Mouse (Mus musculus): ENCODE measurements around the gene Nkapd1. TPM values are rescaled to one million over a fixed set of nuclear protein-coding genes. Genes with fewer than 3 reads are reported as not detected.
"Not testable (repeated sequence)": the region's sequence is repeated elsewhere in the genome, so short reads cannot be mapped to it uniquely, and the experiment has no call there.

Nkapd1 gene
- polyA plus RNA-seq, 1 experiment from 2014 or later: 32.0 TPM

DNA sequence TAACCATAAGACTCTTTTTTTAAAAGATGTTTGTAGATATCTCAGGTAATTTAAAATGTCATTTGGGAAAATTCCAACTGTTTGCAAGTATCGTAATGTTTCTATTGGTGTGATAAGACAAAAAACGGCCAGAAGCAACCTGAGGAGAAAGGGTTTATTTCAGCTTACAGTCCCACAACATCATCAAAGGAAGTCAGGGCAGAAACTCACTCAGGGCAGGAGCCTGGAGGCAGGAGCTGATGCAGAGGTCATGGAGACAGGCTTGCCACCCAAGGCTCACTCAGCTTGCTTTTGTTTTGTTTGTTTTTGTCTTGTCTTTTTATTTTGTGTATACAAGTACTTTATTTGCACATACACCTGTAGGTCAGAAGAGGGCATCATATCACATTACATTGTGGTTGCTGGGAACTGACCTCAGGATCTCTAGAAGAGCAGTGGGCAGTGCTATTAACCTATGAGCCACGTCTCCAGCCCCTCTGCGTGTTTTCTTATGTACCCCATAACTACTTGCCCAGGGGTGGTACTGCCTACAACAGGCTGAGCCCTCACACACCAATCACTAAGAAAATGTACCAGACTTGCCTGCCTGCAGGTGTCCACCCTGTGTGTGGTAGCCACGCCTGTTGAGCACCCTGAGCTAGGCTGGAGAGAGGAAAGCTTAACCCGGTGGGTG is 14.9 kb upstream of the Nkapd1 start:
- no peak overlapping the region for H3K27ac ChIP-seq
- H3K4me3 ChIP-seq (replicated peaks): no peak overlapping the region
- H3K27me3 ChIP-seq: no peaks in the 10 kb centered on the region
- H3K9me3 ChIP-seq: no peaks in the 10 kb centered on the region
- H3K4me1 ChIP-seq (replicated peaks): no peaks in the 10 kb centered on the region
- H3K36me3 ChIP-seq: peaks cover 48% of the 10 kb centered on the region
- WGBS: 88% methylated on average over 6 of the region's 6 CpGs
- no peak overlapping the region for H3K4me2 ChIP-seq
- no peak overlapping the region for H3K9ac ChIP-seq (replicated peaks)
- no peak for ATAC-seq (ENCODE audit: insufficient number of reproducible peaks, insufficient read depth, low FRiP score, low TSS enrichment, low read depth)

DNA sequence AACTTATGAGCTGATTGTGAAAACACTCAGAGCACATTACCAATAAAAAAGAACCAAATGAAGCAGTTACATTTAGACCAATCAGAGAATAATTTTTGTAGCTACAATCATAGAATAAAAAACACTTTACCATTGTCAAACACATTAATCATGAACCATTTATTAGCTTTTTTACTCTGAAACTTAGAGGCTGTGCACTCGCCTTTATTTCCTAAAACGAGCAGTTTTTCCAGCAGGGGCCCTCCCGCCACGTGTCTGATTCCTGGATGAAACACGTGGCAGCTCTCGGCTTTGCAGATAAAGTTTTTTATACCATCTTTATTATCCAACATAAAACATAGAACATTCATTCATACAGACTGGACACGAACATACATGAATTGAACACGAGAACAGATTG is 13.6 kb upstream of the Nkapd1 start:
- not testable (repeated sequence) for H3K4me2 ChIP-seq; H3K4me3 ChIP-seq (replicated peaks); H3K9ac ChIP-seq (replicated peaks); H3K27ac ChIP-seq; H3K9me3 ChIP-seq; H3K27me3 ChIP-seq; H3K4me1 ChIP-seq (replicated peaks); ATAC-seq (ENCODE audit: insufficient number of reproducible peaks, insufficient read depth, low FRiP score, low TSS enrichment, low read depth)
- H3K36me3 ChIP-seq: peaks cover 37% of the 10 kb centered on the region
- 84% methylated on average over 6 of the region's 8 CpGs for WGBS

DNA sequence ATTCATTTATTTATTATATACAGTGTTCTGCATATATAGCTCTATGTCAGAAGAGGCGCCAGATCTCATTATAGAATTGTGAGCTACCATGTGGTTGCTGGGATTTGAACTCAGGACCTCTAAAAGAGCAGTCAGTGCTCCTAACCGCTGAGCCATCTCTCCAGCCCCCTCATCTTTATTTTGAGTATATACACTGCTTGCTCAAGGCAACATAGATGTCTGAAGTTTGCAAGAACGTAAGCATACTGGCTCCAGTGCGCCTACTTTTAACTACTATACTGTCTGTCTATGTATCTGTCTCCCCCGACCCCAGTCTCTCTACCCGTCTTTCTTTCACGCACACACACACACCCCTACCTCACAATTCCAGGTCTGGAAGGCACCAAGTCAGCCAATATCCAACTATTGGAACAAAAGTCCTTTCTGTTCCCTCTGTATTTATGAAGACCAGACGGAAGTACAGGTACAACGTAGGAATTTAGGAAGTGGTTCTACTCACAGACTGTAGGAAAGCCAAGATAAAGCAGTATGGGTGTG is 598 bp upstream of the Nkapd1 start:
- H3K4me1 ChIP-seq (replicated peaks): peaks cover 12% of the 10 kb centered on the region
- H3K9me3 ChIP-seq: no peaks in the 10 kb centered on the region
- H3K4me2 ChIP-seq: peak overlapping the region; percentile 80
- H3K4me3 ChIP-seq (replicated peaks): peak overlapping the region; percentile 100
- H3K36me3 ChIP-seq: peaks cover 24% of the 10 kb centered on the region
- H3K27me3 ChIP-seq: no peaks in the 10 kb centered on the region
- H3K27ac ChIP-seq: no peak overlapping the region
- ATAC-seq (ENCODE audit: insufficient number of reproducible peaks, insufficient read depth, low FRiP score, low TSS enrichment, low read depth): no peak
- 62% methylated on average over 9 of the region's 9 CpGs for WGBS
- no peak overlapping the region for H3K9ac ChIP-seq (replicated peaks)

DNA sequence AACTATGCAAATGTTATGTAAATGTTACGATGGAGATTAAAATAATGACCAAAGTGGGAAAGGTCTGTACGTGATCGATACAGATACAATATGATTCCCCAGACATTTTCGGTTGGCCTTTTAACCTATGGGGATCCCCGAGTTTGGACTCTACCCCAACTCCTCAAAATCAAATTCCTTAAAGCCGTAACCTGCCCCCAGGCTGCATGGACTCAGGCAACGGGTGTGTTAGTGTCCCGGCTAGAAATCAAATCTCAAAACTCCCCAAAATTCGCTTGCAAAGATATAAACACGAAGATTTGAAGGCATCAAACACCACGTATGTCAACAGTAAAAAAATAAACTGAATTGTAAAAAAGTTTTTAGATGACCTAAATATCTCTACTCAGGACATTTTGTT is 1.1 kb downstream of the Nkapd1 start:
- WGBS: 32% methylated on average over 11 of the region's 11 CpGs
- Histone ChIP-seq H3K4me3 (replicated peaks) (peak overlapping the region; percentile 100), H3K36me3 (peaks cover 41% of the 10 kb centered on the region), H3K9me3 (no peaks in the 10 kb centered on the region), H3K27me3 (no peaks in the 10 kb centered on the region), H3K9ac (replicated peaks) (peak overlapping the region; percentile 95), H3K27ac (no peak overlapping the region; the same call in 1 of the 2 replicates), H3K4me1 (replicated peaks) (peaks cover 12% of the 10 kb centered on the region), H3K4me2 (peak overlapping the region; percentile 80)
- no peak for ATAC-seq (ENCODE audit: insufficient number of reproducible peaks, insufficient read depth, low FRiP score, low TSS enrichment, low read depth)

DNA sequence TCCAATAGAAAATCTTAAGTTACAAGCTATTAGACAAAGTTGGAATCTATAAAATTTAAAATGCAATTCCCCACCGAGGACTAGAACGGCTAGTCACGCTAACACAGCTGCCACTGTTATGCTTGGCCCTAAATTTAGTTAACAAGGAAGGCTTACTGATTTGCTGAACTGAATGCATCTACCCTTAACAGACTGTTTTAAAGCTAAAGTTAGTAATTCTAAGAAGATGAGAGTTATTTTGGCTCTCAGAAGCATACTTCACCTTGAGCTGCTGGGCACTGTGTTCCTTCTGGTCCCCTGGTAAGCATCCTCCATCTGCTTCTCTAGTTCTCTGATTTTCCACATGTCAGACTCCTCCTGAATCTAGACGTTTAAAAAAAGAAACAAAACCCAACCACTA is 5.1 kb downstream of the Nkapd1 start:
- H3K27ac ChIP-seq: no peak overlapping the region
- H3K4me3 ChIP-seq (replicated peaks): no peak overlapping the region
- ATAC-seq (ENCODE audit: insufficient number of reproducible peaks, insufficient read depth, low FRiP score, low TSS enrichment, low read depth): no peak
- H3K4me1 ChIP-seq (replicated peaks): peaks cover 9% of the 10 kb centered on the region
- no peaks in the 10 kb centered on the region for H3K9me3 ChIP-seq
- H3K9ac ChIP-seq (replicated peaks): no peak overlapping the region
- H3K4me2 ChIP-seq: no peak overlapping the region
- H3K36me3 ChIP-seq: peaks cover 78% of the 10 kb centered on the region
- H3K27me3 ChIP-seq: no peaks in the 10 kb centered on the region
- WGBS: 87% methylated on average over 4 of the region's 4 CpGs

DNA sequence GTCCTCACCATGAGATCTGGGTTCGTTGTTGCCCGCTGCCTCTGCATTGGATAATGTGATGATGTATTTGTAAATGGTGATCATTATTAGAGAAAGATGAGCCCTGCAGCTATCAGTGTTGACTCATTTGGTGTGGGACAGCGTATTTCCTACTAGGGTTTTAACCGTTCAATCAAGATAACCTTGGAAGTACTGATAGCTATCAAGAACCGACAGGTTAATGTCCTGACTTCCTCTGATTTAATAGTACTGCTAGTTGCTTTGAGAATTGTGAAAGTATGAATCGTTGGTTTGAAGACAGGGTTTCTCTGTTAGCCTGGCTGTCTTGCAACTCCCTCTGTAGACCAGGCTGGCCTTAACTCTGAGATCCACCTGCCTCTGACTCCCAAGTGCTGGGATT is 12.9 kb downstream of the Nkapd1 start:
- ATAC-seq (ENCODE audit: insufficient number of reproducible peaks, insufficient read depth, low FRiP score, low TSS enrichment, low read depth): peak; percentile 7; the same call in 1 of the 2 replicates
- Histone ChIP-seq H3K27ac (peak overlapping the region; percentile 91; the same call in 1 of the 2 replicates), H3K4me2 (peak overlapping the region; percentile 80), H3K4me3 (replicated peaks) (peak overlapping the region; percentile 89), H3K27me3 (no peaks in the 10 kb centered on the region), H3K36me3 (peaks cover 51% of the 10 kb centered on the region), H3K9ac (replicated peaks) (peak overlapping the region; percentile 83), H3K9me3 (no peaks in the 10 kb centered on the region), H3K4me1 (replicated peaks) (peaks cover 27% of the 10 kb centered on the region)
- 4% methylated on average over 6 of the region's 6 CpGs for WGBS

DNA sequence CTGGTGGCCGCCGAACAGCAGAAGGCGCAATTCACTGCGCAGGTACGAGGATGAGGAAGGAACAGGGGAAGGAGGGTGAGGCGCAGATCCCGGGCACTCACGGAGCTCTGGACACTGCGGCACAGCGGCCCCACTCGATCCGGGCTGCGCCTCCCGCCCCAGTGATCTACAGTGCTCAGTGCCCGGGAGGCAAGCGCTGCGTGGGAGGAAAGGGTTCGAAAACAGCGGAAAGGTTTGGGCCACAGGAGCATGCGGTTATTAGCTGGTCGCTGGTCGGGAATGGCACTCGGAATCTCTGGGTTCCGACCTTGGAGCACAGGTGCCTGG is 13.3 kb downstream of the Nkapd1 start:
- H3K36me3 ChIP-seq: peaks cover 52% of the 10 kb centered on the region
- peak; percentile 91 for ATAC-seq (ENCODE audit: insufficient number of reproducible peaks, insufficient read depth, low FRiP score, low TSS enrichment, low read depth)
- no peaks in the 10 kb centered on the region for H3K27me3 ChIP-seq
- peak overlapping the region; percentile 80 for H3K4me2 ChIP-seq
- H3K27ac ChIP-seq: peak overlapping the region; percentile 91
- H3K9me3 ChIP-seq: no peaks in the 10 kb centered on the region
- peaks cover 27% of the 10 kb centered on the region for H3K4me1 ChIP-seq (replicated peaks)
- under 1% methylated on average over 24 of the region's 24 CpGs for WGBS
- H3K4me3 ChIP-seq (replicated peaks): peak overlapping the region; percentile 89
- peak overlapping the region; percentile 83 for H3K9ac ChIP-seq (replicated peaks)

DNA sequence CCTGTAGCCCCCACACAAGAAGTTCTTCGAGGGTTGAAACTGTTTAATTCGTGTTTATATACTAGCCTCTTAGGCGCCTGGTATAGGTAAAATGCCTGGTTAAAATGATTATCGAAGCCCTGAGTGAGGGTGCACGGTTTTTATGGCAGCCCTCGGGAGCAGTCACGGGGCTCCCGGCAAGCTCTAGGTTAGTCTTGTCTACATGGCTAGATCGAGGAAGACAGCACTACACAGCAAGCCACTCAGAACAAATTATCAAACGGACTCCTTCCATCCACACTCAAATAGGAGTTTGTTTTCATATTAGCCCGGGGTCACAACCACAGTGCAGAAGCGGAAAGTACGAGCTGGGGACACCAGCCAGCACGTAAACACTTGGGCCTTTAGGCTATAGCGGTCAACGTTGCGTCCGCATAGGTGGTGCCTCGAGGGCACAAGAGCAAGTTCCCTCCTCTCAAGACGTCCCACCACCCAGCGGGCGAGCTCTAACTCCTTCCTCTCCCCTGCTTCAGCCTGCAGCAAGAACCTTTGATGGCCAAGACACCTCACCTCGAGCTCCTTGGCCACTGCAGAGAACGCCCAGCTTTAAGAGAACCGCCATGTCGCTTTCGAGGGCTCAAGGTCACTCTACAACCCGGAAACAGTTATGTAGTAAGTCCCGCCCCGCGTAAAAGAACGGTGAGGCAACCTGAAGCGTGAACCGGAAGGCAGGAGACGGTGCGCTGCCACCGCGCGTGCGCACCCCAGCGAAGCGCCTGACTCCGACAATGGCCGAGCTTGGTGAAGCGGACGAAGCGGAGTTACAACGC is 13.9 kb downstream of the Nkapd1 start, which contains the start of the genes Sdhd and Timm8b:
Gene Sdhd, minus strand, starts transcription at position 624 of the 809 bp plus-strand sequence.
Gene Timm8b, plus strand, starts transcription at position 722 of the 809 bp plus-strand sequence.
- peaks cover 54% of the 10 kb centered on the region for H3K36me3 ChIP-seq
- under 1% methylated on average over 48 of the region's 48 CpGs for WGBS
- no peaks in the 10 kb centered on the region for H3K27me3 ChIP-seq
- peak within 1 kb of the TSS; percentile 80 for H3K4me2 ChIP-seq
- peak; percentile 94 for ATAC-seq (ENCODE audit: insufficient number of reproducible peaks, insufficient read depth, low FRiP score, low TSS enrichment, low read depth)
- H3K9ac ChIP-seq (replicated peaks): peak within 1 kb of the TSS; percentile 83
- H3K4me1 ChIP-seq (replicated peaks): peaks cover 27% of the 10 kb centered on the region
- no peaks in the 10 kb centered on the region for H3K9me3 ChIP-seq
- peak within 1 kb of the TSS; percentile 91 for H3K27ac ChIP-seq
- peak within 1 kb of the TSS; percentile 89 for H3K4me3 ChIP-seq (replicated peaks)

DNA sequence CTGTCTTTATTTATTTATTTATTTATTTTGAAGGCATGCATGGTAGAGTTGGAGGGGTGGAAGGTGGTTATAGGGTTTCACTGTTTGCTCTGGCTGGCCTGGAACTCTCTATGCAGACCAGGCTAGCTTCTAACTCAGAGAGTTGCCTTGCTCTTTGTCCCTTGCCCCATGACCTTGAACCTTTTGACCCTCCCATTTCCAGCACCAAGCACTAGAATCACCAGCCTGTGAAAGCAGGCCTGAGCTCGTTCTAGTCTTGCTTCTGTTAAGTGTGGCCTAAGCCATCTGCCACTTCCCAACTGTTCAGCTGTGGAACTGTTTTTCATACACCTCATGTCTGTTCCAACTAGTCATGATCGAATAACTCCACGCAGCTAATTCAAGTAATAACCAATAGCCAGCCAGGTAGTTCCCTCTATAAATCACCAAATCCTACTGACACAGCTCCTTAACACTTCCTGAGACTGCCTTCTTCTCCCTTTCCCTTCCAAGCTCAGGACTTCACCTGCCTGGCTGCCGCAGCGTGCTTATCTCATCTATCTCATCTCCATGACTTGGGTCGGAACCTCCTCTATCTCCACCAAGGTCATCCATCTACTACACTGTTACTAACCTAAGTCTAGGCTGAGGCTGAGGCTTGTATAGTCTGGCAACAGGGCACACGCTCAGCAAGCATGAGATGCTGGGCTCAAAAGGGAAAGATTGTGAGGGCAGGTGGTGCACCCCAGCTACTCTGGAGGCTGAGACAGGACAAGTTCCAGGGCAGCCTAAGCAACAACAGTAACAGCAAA is 15.0 kb downstream of the Nkapd1 start:
- Histone ChIP-seq H3K27me3 (no peaks in the 10 kb centered on the region), H3K9ac (replicated peaks) (peak overlapping the region; percentile 83), H3K9me3 (no peaks in the 10 kb centered on the region), H3K27ac (no peak overlapping the region), H3K4me3 (replicated peaks) (peak overlapping the region; percentile 89), H3K36me3 (peaks cover 54% of the 10 kb centered on the region), H3K4me1 (replicated peaks) (peaks cover 27% of the 10 kb centered on the region), H3K4me2 (peak overlapping the region; percentile 80)
- no peak for ATAC-seq (ENCODE audit: insufficient number of reproducible peaks, insufficient read depth, low FRiP score, low TSS enrichment, low read depth)
- 85% methylated on average over 7 of the region's 7 CpGs for WGBS

DNA sequence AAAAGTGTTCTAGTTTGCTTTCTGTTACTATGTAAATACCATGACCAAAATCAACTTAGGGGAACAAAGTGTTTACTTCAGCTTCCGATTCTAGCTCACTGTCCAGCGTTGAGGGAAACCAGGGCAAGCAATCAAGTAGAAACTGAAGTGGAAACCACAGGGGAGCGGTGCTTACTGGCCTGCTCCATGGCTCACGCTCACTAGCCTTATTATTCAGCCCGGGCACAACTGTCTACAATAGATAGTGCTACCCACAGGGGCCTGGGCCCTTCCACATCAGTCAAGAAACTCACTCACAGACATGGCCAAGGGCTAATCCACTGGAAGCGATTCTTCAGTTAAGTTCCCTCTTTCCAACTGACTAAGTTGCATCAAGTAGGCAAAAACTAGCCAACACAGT is 15.7 kb downstream of the Nkapd1 start:
- no peak for ATAC-seq (ENCODE audit: insufficient number of reproducible peaks, insufficient read depth, low FRiP score, low TSS enrichment, low read depth)
- no peak overlapping the region for H3K9ac ChIP-seq (replicated peaks)
- WGBS: 90% methylated on average over 6 of the region's 6 CpGs
- no peaks in the 10 kb centered on the region for H3K27me3 ChIP-seq
- H3K27ac ChIP-seq: no peak overlapping the region
- H3K4me1 ChIP-seq (replicated peaks): peaks cover 27% of the 10 kb centered on the region
- H3K36me3 ChIP-seq: peaks cover 54% of the 10 kb centered on the region
- H3K4me2 ChIP-seq: no peak overlapping the region
- H3K4me3 ChIP-seq (replicated peaks): no peak overlapping the region
- no peaks in the 10 kb centered on the region for H3K9me3 ChIP-seq

DNA sequence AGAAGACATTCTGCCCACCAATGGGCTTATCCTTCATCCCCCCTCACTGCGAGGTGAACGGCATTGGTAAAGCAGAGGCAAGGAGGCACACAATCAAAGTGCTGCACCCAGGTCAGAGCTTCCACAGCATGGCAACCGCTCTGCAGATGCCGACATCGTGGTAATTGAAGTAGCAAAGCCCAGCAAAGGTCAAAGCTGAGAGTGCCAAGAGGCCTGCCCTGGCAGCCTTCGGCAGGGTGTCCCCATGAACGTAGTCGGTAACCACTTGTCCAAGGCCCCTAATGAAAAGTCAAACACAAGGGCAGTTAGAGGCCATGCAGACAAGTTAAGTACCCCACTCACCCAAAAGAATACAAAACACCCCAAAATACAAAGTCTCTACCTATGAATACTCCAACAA is 20.3 kb downstream of the Nkapd1 start:
- WGBS: 96% methylated on average over 8 of the region's 8 CpGs
- Histone ChIP-seq H3K27ac (no peak overlapping the region), H3K9me3 (no peaks in the 10 kb centered on the region), H3K9ac (replicated peaks) (no peak overlapping the region), H3K4me1 (replicated peaks) (peaks cover 8% of the 10 kb centered on the region), H3K36me3 (peaks cover 59% of the 10 kb centered on the region), H3K4me3 (replicated peaks) (no peak overlapping the region), H3K4me2 (no peak overlapping the region), H3K27me3 (no peaks in the 10 kb centered on the region)
- no peak for ATAC-seq (ENCODE audit: insufficient number of reproducible peaks, insufficient read depth, low FRiP score, low TSS enrichment, low read depth)

Measured in limb, embryonic 12.5 days (tissue).